Mouse (Mus musculus): ENCODE measurements around the gene Snx32. TPM values are rescaled to one million over a fixed set of nuclear protein-coding genes. Genes with fewer than 3 reads are reported as not detected.

The Snx32 gene
- polyA plus RNA-seq, 1 experiment from 2014 or later: 9.6 TPM

GRCm38 (mm10) chr19:5530138-5530524 lies 19.8 kb upstream of the Snx32 start:
- WGBS: 44% methylated on average over 7 of the region's 7 CpGs
- no peak for DNase-seq (ENCODE audit: low spot score)
- H3K9me3 ChIP-seq (replicated peaks): no peaks in the 10 kb centered on the region
- H3K4me3 ChIP-seq: peak overlapping the region; percentile 33; the same call in 1 of the 2 replicates
- H3K4me1 ChIP-seq: peaks cover 16% of the 10 kb centered on the region
- H3K27ac ChIP-seq (replicated peaks): peak overlapping the region; percentile 65; the same call in 1 of the 2 replicates
- peaks cover 27% of the 10 kb centered on the region; the same call in 1 of the 2 replicates for H3K27me3 ChIP-seq (ENCODE audit: low read depth, poor library complexity, severe bottlenecking)
- H3K36me3 ChIP-seq: no peaks in the 10 kb centered on the region

GRCm38 (mm10) chr19:5529325-5530137 lies 19.2 kb upstream of the Snx32 start:
- Histone ChIP-seq H3K27ac (replicated peaks) (peak overlapping the region; percentile 65), H3K4me1 (peaks cover 16% of the 10 kb centered on the region), H3K9me3 (replicated peaks) (no peaks in the 10 kb centered on the region), H3K27me3 (ENCODE audit: low read depth, poor library complexity, severe bottlenecking) (peaks cover 27% of the 10 kb centered on the region; the same call in 1 of the 2 replicates), H3K4me3 (peak overlapping the region; percentile 33), H3K36me3 (no peaks in the 10 kb centered on the region)
- 15% methylated on average over 20 of the region's 20 CpGs for WGBS
- DNase-seq (ENCODE audit: low spot score): peak; percentile 96

GRCm38 (mm10) chr19:5525204-5525603 lies 14.9 kb upstream of the Snx32 start:
- whole genome bisulfite sequencing: 75% methylated on average over 5 of the region's 5 CpGs
- H3K4me1 ChIP-seq: peaks cover 9% of the 10 kb centered on the region
- H3K36me3 ChIP-seq: no peaks in the 10 kb centered on the region
- no peak overlapping the region for H3K27ac ChIP-seq (replicated peaks)
- no peak for DNase-seq (ENCODE audit: low spot score)
- no peak overlapping the region for H3K4me3 ChIP-seq
- H3K9me3 ChIP-seq (replicated peaks): no peaks in the 10 kb centered on the region
- peaks cover 4% of the 10 kb centered on the region; the same call in 1 of the 2 replicates for H3K27me3 ChIP-seq (ENCODE audit: low read depth, poor library complexity, severe bottlenecking)

- WGBS: 76% methylated on average over 3 of the region's 3 CpGs
- Histone ChIP-seq H3K4me1 (peaks cover 4% of the 10 kb centered on the region; the same call in 1 of the 2 replicates), H3K27me3 (ENCODE audit: low read depth, poor library complexity, severe bottlenecking) (no peaks in the 10 kb centered on the region), H3K9me3 (replicated peaks) (no peaks in the 10 kb centered on the region), H3K4me3 (no peak overlapping the region), H3K36me3 (no peaks in the 10 kb centered on the region), H3K27ac (replicated peaks) (no peak overlapping the region)
- no peak for DNase-seq (ENCODE audit: low spot score)
Observed at GRCm38 (mm10) chr19:5518721-5519120, 8.4 kb upstream of the Snx32 start.

- Histone ChIP-seq H3K9me3 (replicated peaks) (no peaks in the 10 kb centered on the region), H3K27me3 (ENCODE audit: low read depth, poor library complexity, severe bottlenecking) (no peaks in the 10 kb centered on the region), H3K27ac (replicated peaks) (no peak overlapping the region), H3K4me3 (no peak overlapping the region), H3K36me3 (no peaks in the 10 kb centered on the region), H3K4me1 (peaks cover 4% of the 10 kb centered on the region; the same call in 1 of the 2 replicates)
- DNase-seq (ENCODE audit: low spot score): no peak
- WGBS: 82% methylated on average over 8 of the region's 8 CpGs
Observed at GRCm38 (mm10) chr19:5516906-5517505, 6.7 kb upstream of the Snx32 start.

GRCm38 (mm10) chr19:5515840-5516777 lies 5.8 kb upstream of the Snx32 start:
- Histone ChIP-seq H3K4me1 (peaks cover 7% of the 10 kb centered on the region), H3K9me3 (replicated peaks) (no peaks in the 10 kb centered on the region), H3K27me3 (ENCODE audit: low read depth, poor library complexity, severe bottlenecking) (peaks cover 6% of the 10 kb centered on the region; the same call in 1 of the 2 replicates), H3K27ac (replicated peaks) (no peak overlapping the region), H3K36me3 (no peaks in the 10 kb centered on the region), H3K4me3 (no peak overlapping the region)
- DNase-seq (ENCODE audit: low spot score): no peak
- WGBS: 82% methylated on average over 7 of the region's 7 CpGs

- WGBS: 85% methylated on average over 3 of the region's 3 CpGs
- peaks cover 7% of the 10 kb centered on the region; the same call in 1 of the 2 replicates for H3K27me3 ChIP-seq (ENCODE audit: low read depth, poor library complexity, severe bottlenecking)
- H3K27ac ChIP-seq (replicated peaks): no peak overlapping the region
- peaks cover 10% of the 10 kb centered on the region; the same call in 1 of the 2 replicates for H3K9me3 ChIP-seq (replicated peaks)
- no peak overlapping the region for H3K4me3 ChIP-seq
- H3K4me1 ChIP-seq: peaks cover 26% of the 10 kb centered on the region
- H3K36me3 ChIP-seq: no peaks in the 10 kb centered on the region
- no peak for DNase-seq (ENCODE audit: low spot score)
Observed at GRCm38 (mm10) chr19:5513005-5513349, 2.6 kb upstream of the Snx32 start.

- Histone ChIP-seq H3K4me3 (no peak overlapping the region), H3K27ac (replicated peaks) (no peak overlapping the region), H3K9me3 (replicated peaks) (peaks cover 11% of the 10 kb centered on the region; the same call in 1 of the 2 replicates), H3K36me3 (no peaks in the 10 kb centered on the region), H3K27me3 (ENCODE audit: low read depth, poor library complexity, severe bottlenecking) (peaks cover 7% of the 10 kb centered on the region; the same call in 1 of the 2 replicates), H3K4me1 (peaks cover 26% of the 10 kb centered on the region)
- DNase-seq (ENCODE audit: low spot score): no peak
- WGBS: 87% methylated on average over 12 of the region's 12 CpGs
Observed at GRCm38 (mm10) chr19:5512091-5513004, 2.0 kb upstream of the Snx32 start.

- H3K27ac ChIP-seq (replicated peaks): peak overlapping the region; percentile 87
- H3K4me3 ChIP-seq: peak overlapping the region; percentile 60
- H3K27me3 ChIP-seq (ENCODE audit: low read depth, poor library complexity, severe bottlenecking): peaks cover 7% of the 10 kb centered on the region; the same call in 1 of the 2 replicates
- peaks cover 11% of the 10 kb centered on the region; the same call in 1 of the 2 replicates for H3K9me3 ChIP-seq (replicated peaks)
- H3K36me3 ChIP-seq: no peaks in the 10 kb centered on the region
- peaks cover 26% of the 10 kb centered on the region for H3K4me1 ChIP-seq
- no peak for DNase-seq (ENCODE audit: low spot score)
- WGBS: 46% methylated on average over 15 of the region's 15 CpGs
Observed at GRCm38 (mm10) chr19:5511074-5511632, 815 bp upstream of the Snx32 start.

GRCm38 (mm10) chr19:5503687-5504086 lies 6.7 kb downstream of the Snx32 start, which contains the start of gene 1700020D05Rik:
Gene 1700020D05Rik (minus strand): TSS chr19:5503787.
- peaks cover 7% of the 10 kb centered on the region; the same call in 1 of the 2 replicates for H3K9me3 ChIP-seq (replicated peaks)
- no peak within 1 kb of the TSS for H3K27ac ChIP-seq (replicated peaks)
- H3K4me3 ChIP-seq: no peak within 1 kb of the TSS
- no peaks in the 10 kb centered on the region for H3K27me3 ChIP-seq (ENCODE audit: low read depth, poor library complexity, severe bottlenecking)
- 0 out of 2 replicates have a peak, but pooled peaks cover 6% of the 10 kb centered on the region for H3K36me3 ChIP-seq
- 0 out of 2 replicates have a peak, but pooled peaks cover 2% of the 10 kb centered on the region for H3K4me1 ChIP-seq
- no peak for DNase-seq (ENCODE audit: low spot score)
- WGBS: 48% methylated on average over 17 of the region's 17 CpGs

GRCm38 (mm10) chr19:5500330-5500875 lies 9.9 kb downstream of the Snx32 start:
- H3K4me3 ChIP-seq: no peak overlapping the region
- H3K36me3 ChIP-seq: peaks cover 33% of the 10 kb centered on the region
- H3K27me3 ChIP-seq (ENCODE audit: low read depth, poor library complexity, severe bottlenecking): no peaks in the 10 kb centered on the region
- 94% methylated on average over 2 of the region's 2 CpGs for whole genome bisulfite sequencing
- H3K27ac ChIP-seq (replicated peaks): no peak overlapping the region
- no peak for DNase-seq (ENCODE audit: low spot score)
- H3K9me3 ChIP-seq (replicated peaks): no peaks in the 10 kb centered on the region
- 0 out of 2 replicates have a peak, but pooled peaks cover 2% of the 10 kb centered on the region for H3K4me1 ChIP-seq

All from midbrain, embryonic 10.5 days (tissue).